Mouse (Mus musculus): Measurements from ENCODE around the gene Rgcc. TPM values are rescaled to one million over a fixed set of nuclear protein-coding genes. Genes with fewer than 3 reads are reported as not detected.

The Rgcc gene
- total RNA-seq, 2 experiments from 2014 or later: 23.7 to 27.0 TPM

GRCm38 (mm10) chr14:79300641-79301350, 649 bp downstream of the Rgcc start:
- DNase-seq: peak; percentile 24

GRCm38 (mm10) chr14:79299796-79300195, 1.6 kb downstream of the Rgcc start:
- DNase-seq: no peak

GRCm38 (mm10) chr14:79299230-79299629, 2.2 kb downstream of the Rgcc start:
- DNase-seq: no peak

- no peak for DNase-seq
Measured at GRCm38 (mm10) chr14:79298314-79298992, 3.0 kb downstream of the Rgcc start.

- no peak for DNase-seq
Measured at GRCm38 (mm10) chr14:79296836-79297235, 4.6 kb downstream of the Rgcc start.

- DNase-seq: no peak
Measured at GRCm38 (mm10) chr14:79296201-79296600, 5.2 kb downstream of the Rgcc start.

- no peak for DNase-seq
Measured at GRCm38 (mm10) chr14:79295579-79295978, 5.9 kb downstream of the Rgcc start.

GRCm38 (mm10) chr14:79294950-79295349, 6.5 kb downstream of the Rgcc start:
- no peak for DNase-seq

- no peak for DNase-seq
Measured at GRCm38 (mm10) chr14:79294051-79294814, 7.2 kb downstream of the Rgcc start.

GRCm38 (mm10) chr14:79293119-79293780, 8.2 kb downstream of the Rgcc start:
- DNase-seq: no peak

GRCm38 (mm10) chr14:79291629-79292028, 9.8 kb downstream of the Rgcc start:
- no peak for DNase-seq

GRCm38 (mm10) chr14:79290683-79291425, 10.6 kb downstream of the Rgcc start:
- DNase-seq: no peak

GRCm38 (mm10) chr14:79289909-79290308, 11.5 kb downstream of the Rgcc start:
- DNase-seq: no peak

- DNase-seq: no peak
Measured at GRCm38 (mm10) chr14:79288280-79288679, 13.2 kb downstream of the Rgcc start.

GRCm38 (mm10) chr14:79287251-79287863, 14.1 kb downstream of the Rgcc start:
- DNase-seq: no peak

- no peak for DNase-seq
Measured at GRCm38 (mm10) chr14:79285549-79285948, 15.9 kb downstream of the Rgcc start.

GRCm38 (mm10) chr14:79284616-79285015, 16.8 kb downstream of the Rgcc start:
- no peak for DNase-seq

- no peak for DNase-seq
Measured at GRCm38 (mm10) chr14:79283952-79284351, 17.5 kb downstream of the Rgcc start.

GRCm38 (mm10) chr14:79281894-79282553, 19.4 kb downstream of the Rgcc start:
- DNase-seq: no peak

GRCm38 (mm10) chr14:79280456-79280855, 21.0 kb downstream of the Rgcc start:
- no peak for DNase-seq

- DNase-seq: no peak
Measured at GRCm38 (mm10) chr14:79279494-79279893, 22.0 kb downstream of the Rgcc start.
